Mouse (Mus musculus) erythroblast, embryonic 14.5 days (primary cell): ENCODE measurements at regions not wholly inside any gene's neighbourhood (a gene's known extent, or its start where the extent isn't known, plus 50 kb on each side); places are given as distances from the start of the nearest gene placed in this dataset.

Source experiments
- GATA1 ChIP-seq: IDR thresholded peaks from 2 replicates; pipeline ENCODE4 v1.6.1; 2012; ENCODE audit warnings: low read length, inconsistent platforms, mixed read lengths
- TAL1 ChIP-seq: IDR thresholded peaks from 3 replicates; pipeline ENCODE4 v1.6.1; 2012; ENCODE audit warnings: low read length, inconsistent platforms, mixed read lengths

DNA sequence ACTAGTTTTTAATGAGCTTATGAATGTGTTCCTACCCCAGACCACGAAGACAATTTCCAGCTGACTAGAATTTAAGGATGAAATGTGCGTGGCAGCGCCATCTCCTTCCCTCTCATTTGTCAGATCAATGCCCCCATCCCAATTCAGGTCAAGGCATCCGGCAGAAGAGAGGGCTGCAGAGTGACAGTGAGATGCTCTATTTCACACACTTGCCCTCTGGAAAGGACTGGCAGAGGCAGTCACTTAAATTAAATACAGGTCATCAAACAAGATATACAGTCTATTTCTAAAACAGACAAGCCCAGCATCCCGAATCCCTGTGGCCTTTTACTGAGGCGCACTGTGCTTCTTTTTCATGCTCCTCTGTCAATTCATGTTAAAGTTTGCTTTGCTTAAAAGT lies 211.9 kb downstream of the Ptprc start:
- TF ChIP-seq TAL1 (no peak), GATA1 (no peak)
